Mouse (Mus musculus): Measurements from ENCODE around the gene Gm1043. TPM values are rescaled to one million over a fixed set of nuclear protein-coding genes. Genes with fewer than 3 reads are reported as not detected.
A peak's percentile ranks its signal among the peaks of the same experiment; 100 is the strongest.

Gm1043 gene
- polyA plus RNA-seq (2016; fragmentation: Nextera tagmentation; extraction: Ambion mirVana): not detected in 2 replicates

DNA sequence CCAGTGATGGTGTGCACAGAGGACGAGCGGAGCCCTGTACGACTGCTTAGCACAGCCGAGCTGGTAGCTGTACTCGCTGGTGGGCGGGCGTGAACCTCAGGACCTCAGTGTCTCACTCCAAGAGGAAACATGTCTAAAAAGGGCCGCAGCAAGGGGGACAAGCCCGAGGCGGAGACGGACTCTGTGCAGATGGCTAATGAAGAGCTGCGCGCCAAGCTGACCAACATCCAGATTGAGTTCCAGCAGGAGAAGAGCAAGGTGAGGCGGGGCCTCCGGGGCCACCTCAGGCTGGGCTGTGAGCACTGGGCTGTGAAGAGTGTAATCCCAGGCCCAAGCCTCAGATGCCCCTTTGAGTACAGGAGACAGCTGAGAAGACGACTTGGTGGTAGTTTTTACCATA lies at the start of gene Gm1043:
Gm1043 (plus strand) TSS at position 130 of the 400 bp plus-strand sequence.
- no peaks in the 10 kb centered on the region for H3K9me3 ChIP-seq (replicated peaks)
- no peaks in the 10 kb centered on the region for H3K36me3 ChIP-seq
- no peak for ATAC-seq
- H3K27me3 ChIP-seq (replicated peaks): peaks cover 15% of the 10 kb centered on the region
- H3K4me2 ChIP-seq: no peak within 1 kb of the TSS
- H3K27ac ChIP-seq: no peak within 1 kb of the TSS
- H3K4me1 ChIP-seq: no peaks in the 10 kb centered on the region
- 73% methylated on average over 16 of the region's 16 CpGs for whole genome bisulfite sequencing (ENCODE audit: insufficient replicate concordance)
- H3K9ac ChIP-seq: no peak within 1 kb of the TSS
- H3K4me3 ChIP-seq: no peak within 1 kb of the TSS

DNA sequence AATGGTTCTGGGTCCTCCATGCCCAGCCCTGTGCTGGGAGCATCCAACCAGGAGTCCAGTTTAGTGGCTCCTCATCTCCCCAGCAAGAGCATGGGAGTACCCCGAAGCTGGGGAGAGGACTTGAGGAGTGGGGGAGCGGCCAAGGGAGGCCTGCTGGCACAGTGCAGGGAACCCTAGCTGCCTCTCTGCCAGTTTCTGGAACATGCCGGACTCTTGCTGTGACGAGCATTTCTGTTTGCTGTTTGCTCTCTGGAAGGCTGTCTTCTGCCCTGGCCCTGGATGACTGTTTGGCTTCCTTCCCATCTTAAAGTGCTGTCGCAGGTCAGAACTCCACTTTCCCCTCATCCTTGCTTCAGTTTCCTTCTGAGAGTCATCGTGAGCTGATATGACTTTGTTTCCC lies 49.3 kb upstream of the Gm1043 start:
- no peak overlapping the region for H3K9ac ChIP-seq
- no peaks in the 10 kb centered on the region for H3K36me3 ChIP-seq
- WGBS (ENCODE audit: insufficient replicate concordance): 76% methylated on average over 6 of the region's 6 CpGs
- H3K27ac ChIP-seq: no peak overlapping the region
- no peaks in the 10 kb centered on the region for H3K4me1 ChIP-seq
- no peak for ATAC-seq
- H3K27me3 ChIP-seq (replicated peaks): peaks cover 19% of the 10 kb centered on the region
- no peak overlapping the region for H3K4me2 ChIP-seq
- H3K9me3 ChIP-seq (replicated peaks): no peaks in the 10 kb centered on the region
- H3K4me3 ChIP-seq: no peak overlapping the region

DNA sequence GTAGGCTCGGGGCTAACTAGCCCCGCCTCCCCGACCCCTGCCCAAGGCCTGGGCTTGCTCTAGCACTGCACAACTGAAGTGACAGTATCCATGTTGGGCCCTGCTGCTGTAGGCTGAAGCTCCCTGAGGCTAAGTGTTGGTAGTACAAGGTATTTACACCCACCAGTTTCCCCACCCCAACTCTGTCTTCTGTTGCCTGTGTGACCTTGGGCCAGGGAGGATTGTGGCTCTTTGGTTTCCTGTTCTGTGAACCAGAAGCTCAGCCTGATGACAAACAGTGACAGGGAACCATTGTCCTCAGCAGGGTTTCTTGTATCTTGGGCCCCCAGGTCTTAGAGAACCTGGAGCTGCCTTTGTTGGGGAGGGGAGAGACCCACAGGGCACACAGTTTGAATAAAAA lies 48.3 kb upstream of the Gm1043 start:
- H3K36me3 ChIP-seq: no peaks in the 10 kb centered on the region
- no peaks in the 10 kb centered on the region for H3K9me3 ChIP-seq (replicated peaks)
- no peak for ATAC-seq
- H3K9ac ChIP-seq: no peak overlapping the region
- 58% methylated on average over 3 of the region's 3 CpGs for WGBS (ENCODE audit: insufficient replicate concordance)
- no peak overlapping the region for H3K4me3 ChIP-seq
- no peak overlapping the region for H3K4me2 ChIP-seq
- H3K27ac ChIP-seq: no peak overlapping the region
- no peaks in the 10 kb centered on the region for H3K4me1 ChIP-seq
- H3K27me3 ChIP-seq (replicated peaks): peaks cover 12% of the 10 kb centered on the region

DNA sequence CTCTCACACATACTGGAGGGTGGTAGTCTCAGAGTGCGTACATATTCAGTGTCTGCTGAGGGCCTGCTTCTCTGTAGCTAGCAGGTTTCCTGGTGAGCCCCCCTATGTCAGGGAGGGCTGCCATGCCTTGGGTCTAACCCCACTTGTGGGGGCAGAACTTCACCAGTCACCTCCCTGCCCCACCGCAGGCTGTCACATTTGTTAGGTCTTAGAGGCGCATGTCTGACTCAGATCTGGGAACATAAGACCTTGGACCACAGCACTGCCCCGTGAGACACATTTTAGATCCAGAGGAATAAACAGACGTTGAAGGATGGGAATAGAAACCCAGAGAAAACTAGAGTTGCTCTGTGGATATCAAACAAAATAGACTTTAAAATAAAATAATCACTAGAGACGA lies 45.3 kb upstream of the Gm1043 start:
- H3K36me3 ChIP-seq: no peaks in the 10 kb centered on the region
- WGBS (ENCODE audit: insufficient replicate concordance): 69% methylated on average over 6 of the region's 6 CpGs
- no peak for ATAC-seq
- H3K27ac ChIP-seq: no peak overlapping the region
- no peak overlapping the region for H3K4me3 ChIP-seq
- H3K4me1 ChIP-seq: no peaks in the 10 kb centered on the region
- no peak overlapping the region for H3K4me2 ChIP-seq
- H3K9me3 ChIP-seq (replicated peaks): no peaks in the 10 kb centered on the region
- H3K27me3 ChIP-seq (replicated peaks): peaks cover 3% of the 10 kb centered on the region; the same call in 1 of the 2 replicates
- no peak overlapping the region for H3K9ac ChIP-seq

DNA sequence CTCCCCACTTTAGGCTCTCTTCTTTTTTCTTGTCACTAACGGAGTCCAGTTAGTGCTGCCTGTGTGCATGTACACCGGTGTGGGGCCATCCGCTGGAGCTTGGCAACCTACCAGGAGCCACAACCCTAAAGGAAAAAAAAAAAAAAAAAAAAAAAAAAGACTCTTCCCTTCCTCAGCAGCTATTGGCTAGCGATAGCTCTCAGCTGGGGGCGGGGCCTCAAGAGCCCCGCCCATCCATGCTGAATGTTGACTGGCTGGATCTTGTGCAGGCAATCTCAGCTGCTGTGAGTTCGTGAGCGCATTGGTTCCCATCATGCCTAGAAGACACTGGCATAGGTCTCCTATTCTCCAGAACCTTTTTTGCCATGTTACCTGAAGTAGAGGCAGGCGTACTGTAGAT lies 44.5 kb upstream of the Gm1043 start:
- H3K4me1 ChIP-seq: no peaks in the 10 kb centered on the region
- H3K4me2 ChIP-seq: 0 out of 2 replicates have a peak overlapping the region, but pooled peaks have one; percentile 6
- H3K27ac ChIP-seq: no peak overlapping the region
- H3K27me3 ChIP-seq (replicated peaks): peaks cover 3% of the 10 kb centered on the region; the same call in 1 of the 2 replicates
- H3K9ac ChIP-seq: no peak overlapping the region
- no peaks in the 10 kb centered on the region for H3K9me3 ChIP-seq (replicated peaks)
- H3K36me3 ChIP-seq: no peaks in the 10 kb centered on the region
- ATAC-seq: no peak
- 21% methylated on average over 9 of the region's 9 CpGs for WGBS (ENCODE audit: insufficient replicate concordance)
- H3K4me3 ChIP-seq: no peak overlapping the region

DNA sequence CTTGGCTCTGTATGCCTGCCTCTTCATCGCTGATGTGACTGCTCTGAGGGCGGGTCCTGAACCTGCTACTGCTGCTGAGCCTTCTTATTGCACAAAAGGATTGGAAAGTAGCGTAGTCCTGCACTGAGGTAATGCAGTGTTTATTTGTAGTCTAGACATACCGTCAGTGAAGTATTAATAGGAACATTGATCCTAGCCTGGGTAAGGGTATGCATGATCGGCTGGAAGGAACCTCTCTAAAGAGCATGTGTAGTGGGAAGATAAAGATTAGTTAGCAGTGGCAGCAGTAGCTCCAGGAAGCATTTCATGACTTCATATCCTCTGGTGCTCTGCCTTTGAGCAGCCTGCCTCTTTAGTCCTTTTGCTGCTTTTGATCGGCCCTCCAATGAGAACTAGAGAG lies 43.5 kb upstream of the Gm1043 start:
- H3K27me3 ChIP-seq (replicated peaks): peaks cover 3% of the 10 kb centered on the region; the same call in 1 of the 2 replicates
- WGBS (ENCODE audit: insufficient replicate concordance): 15% methylated on average over 6 of the region's 6 CpGs
- H3K9ac ChIP-seq: no peak overlapping the region
- H3K4me1 ChIP-seq: no peaks in the 10 kb centered on the region
- no peak for ATAC-seq
- no peak overlapping the region for H3K27ac ChIP-seq
- no peak overlapping the region for H3K4me3 ChIP-seq
- no peak overlapping the region for H3K4me2 ChIP-seq
- H3K36me3 ChIP-seq: no peaks in the 10 kb centered on the region
- no peaks in the 10 kb centered on the region for H3K9me3 ChIP-seq (replicated peaks)

DNA sequence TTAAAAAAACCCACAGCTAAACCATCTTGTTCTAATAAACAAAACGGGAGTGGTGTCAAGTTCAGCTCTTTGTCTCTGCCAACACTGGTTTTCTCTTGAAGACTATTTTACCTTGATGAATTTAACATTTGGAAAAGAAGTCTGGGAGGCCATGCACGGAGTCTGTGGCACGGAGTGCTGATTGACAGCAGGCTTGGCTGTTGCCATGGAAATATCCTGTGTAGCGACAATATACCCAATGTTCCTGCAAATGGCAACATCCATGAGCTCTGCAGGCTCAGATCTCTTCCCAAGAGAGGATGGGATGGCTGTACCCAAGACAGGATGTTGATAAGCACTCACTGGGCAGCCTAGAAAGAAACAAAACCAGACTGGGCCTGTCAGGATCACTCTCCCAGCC lies 42.2 kb upstream of the Gm1043 start:
- ATAC-seq: no peak
- Histone ChIP-seq H3K9ac (no peak overlapping the region), H3K9me3 (replicated peaks) (no peaks in the 10 kb centered on the region), H3K27ac (no peak overlapping the region), H3K4me1 (no peaks in the 10 kb centered on the region), H3K4me3 (no peak overlapping the region), H3K4me2 (no peak overlapping the region), H3K36me3 (no peaks in the 10 kb centered on the region), H3K27me3 (replicated peaks) (peaks cover 7% of the 10 kb centered on the region)
- WGBS (ENCODE audit: insufficient replicate concordance): 44% methylated on average over 4 of the region's 4 CpGs

DNA sequence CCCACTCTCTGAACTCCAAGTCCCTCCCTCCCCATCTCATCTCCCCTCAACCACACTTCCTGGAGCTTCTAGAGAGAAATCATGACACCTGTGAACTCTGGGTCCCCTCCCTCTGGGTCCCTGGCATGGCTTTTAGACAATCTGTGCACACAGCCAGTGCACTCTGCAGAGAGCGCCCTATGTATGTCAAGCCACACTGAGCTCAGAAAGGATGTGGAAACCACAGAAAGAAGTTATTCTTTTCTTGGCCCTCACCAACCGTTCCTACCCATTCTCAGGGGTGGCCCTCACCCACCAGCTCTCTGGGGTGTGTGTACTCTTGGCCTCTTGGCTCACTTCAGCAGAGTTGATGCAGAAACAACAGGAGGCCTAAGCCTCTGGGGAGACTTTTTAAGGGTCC lies 40.4 kb upstream of the Gm1043 start:
- no peak overlapping the region for H3K4me2 ChIP-seq
- no peaks in the 10 kb centered on the region for H3K36me3 ChIP-seq
- H3K9me3 ChIP-seq (replicated peaks): no peaks in the 10 kb centered on the region
- no peak overlapping the region for H3K9ac ChIP-seq
- H3K4me1 ChIP-seq: no peaks in the 10 kb centered on the region
- no peak for ATAC-seq
- no peak overlapping the region for H3K27ac ChIP-seq
- peaks cover 7% of the 10 kb centered on the region for H3K27me3 ChIP-seq (replicated peaks)
- 53% methylated on average over 2 of the region's 2 CpGs for WGBS (ENCODE audit: insufficient replicate concordance)
- no peak overlapping the region for H3K4me3 ChIP-seq

DNA sequence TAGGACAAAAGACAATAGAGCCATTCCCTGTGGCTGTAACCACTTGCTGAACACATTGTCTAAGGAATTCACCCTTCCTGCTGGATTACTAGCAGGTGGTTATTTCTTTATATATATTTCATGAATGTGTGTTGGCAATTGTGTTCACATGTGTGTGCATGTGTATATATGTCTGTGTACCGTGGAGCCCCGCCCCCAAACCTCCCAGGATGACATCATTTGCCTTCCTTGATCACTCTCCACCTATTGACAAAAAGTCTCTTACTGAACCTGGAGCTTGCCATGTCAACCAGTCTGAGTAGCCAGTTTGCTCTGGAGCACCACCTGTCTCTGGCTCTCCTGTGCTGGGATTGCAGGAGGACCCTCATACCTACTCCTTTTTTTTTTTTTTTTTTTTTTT lies 39.6 kb upstream of the Gm1043 start:
- H3K4me3 ChIP-seq: no peak overlapping the region
- no peak for ATAC-seq
- 78% methylated on average over 2 of the region's 2 CpGs for WGBS (ENCODE audit: insufficient replicate concordance)
- peaks cover 7% of the 10 kb centered on the region for H3K27me3 ChIP-seq (replicated peaks)
- H3K4me1 ChIP-seq: no peaks in the 10 kb centered on the region
- no peaks in the 10 kb centered on the region for H3K36me3 ChIP-seq
- H3K9ac ChIP-seq: no peak overlapping the region
- H3K27ac ChIP-seq: no peak overlapping the region
- H3K4me2 ChIP-seq: no peak overlapping the region
- H3K9me3 ChIP-seq (replicated peaks): no peaks in the 10 kb centered on the region

DNA sequence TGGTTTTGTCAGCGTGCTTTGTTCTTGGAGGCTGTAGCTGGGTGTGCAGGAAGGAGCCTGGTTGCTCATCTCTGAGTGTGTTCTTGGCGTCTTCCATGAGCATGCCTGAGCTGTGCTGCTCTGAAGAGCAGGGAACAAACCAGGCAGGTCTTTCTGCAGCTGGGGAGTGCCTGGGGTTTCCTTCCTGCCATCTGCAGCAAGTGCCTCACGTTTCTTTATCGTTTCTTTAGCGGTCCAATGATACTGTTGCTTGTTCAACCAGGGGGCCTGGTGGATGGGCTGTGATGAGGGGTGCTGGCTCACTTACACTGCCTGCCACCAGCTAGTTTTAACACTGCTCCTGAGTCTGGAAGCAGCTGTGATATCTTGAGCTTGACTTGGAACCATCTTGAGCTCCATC lies 38.4 kb upstream of the Gm1043 start:
- H3K9me3 ChIP-seq (replicated peaks): no peaks in the 10 kb centered on the region

DNA sequence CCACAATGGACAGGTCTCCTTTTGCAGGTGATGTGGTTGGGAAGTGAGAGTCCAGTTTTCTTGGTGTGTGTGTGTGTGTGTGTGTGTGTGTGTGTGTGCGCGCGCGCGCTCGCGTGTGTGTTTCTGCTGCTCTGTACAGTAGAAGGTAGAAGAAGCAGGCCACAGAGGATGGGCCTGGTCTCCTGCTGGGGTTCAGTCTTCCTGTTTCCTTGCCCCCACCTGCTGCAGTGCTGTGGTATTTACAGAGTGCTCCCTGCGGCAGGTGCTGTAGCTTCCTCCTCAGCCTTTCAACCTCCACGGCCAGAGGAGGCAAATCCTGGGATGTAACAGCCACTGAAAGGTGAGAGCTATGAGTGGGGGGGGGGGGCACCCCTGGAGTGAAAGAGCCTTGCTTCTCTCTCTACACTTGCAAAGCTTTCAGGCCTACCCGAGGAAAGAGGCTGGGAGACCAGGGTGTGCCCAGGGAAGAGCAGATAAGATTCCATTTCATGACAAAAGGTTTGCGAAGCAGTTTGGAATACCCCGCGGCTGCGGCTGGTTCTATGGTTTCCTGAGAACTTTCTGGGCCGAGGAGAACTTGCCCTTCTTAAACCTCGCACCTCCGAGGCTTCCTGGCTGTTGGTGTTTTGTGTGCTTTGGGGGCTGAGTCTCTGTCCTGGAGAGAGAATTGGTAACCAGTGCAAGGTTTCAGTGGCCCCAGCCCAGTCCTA lies 37.8 kb upstream of the Gm1043 start:
- WGBS (ENCODE audit: insufficient replicate concordance): 52% methylated on average over 17 of the region's 17 CpGs

More for the DNA sequence above, 38.4 kb upstream of the Gm1043 start:
- H3K36me3 ChIP-seq: no peaks in the 10 kb centered on the region
- H3K27me3 ChIP-seq (replicated peaks): peaks cover 4% of the 10 kb centered on the region
- H3K9ac ChIP-seq: no peak overlapping the region
- no peak overlapping the region for H3K4me2 ChIP-seq
- no peak overlapping the region for H3K27ac ChIP-seq
- H3K4me1 ChIP-seq: no peaks in the 10 kb centered on the region
- no peak for ATAC-seq
- no peak overlapping the region for H3K4me3 ChIP-seq
- 31% methylated on average over 5 of the region's 5 CpGs for WGBS (ENCODE audit: insufficient replicate concordance)

DNA sequence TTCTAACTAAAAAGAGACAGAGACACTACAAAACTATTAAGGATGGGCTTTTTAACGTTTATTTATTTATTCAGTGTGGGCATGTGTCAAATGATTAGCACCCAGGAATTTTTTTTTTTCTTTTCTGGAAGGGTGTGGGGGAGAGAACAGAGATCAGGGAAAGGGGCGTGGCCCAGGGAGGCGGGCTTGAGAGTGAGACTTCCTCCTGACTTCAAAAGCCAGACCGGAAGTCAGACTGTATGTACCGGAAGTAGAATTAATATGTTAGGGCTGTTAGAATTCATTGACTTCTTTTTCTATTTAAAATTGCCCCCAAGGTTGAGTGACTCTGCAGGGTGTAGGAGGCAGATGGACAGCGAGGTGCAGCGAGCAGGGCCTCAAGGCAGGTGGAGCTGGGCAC lies 37.2 kb upstream of the Gm1043 start:
- ATAC-seq: no peak

More for the DNA sequence above, 37.8 kb upstream of the Gm1043 start:
- Histone ChIP-seq H3K4me3 (no peak overlapping the region), H3K9me3 (replicated peaks) (no peaks in the 10 kb centered on the region), H3K36me3 (no peaks in the 10 kb centered on the region), H3K27me3 (replicated peaks) (peaks cover 4% of the 10 kb centered on the region), H3K9ac (no peak overlapping the region), H3K4me2 (no peak overlapping the region), H3K27ac (no peak overlapping the region), H3K4me1 (no peaks in the 10 kb centered on the region)
- no peak for ATAC-seq

DNA sequence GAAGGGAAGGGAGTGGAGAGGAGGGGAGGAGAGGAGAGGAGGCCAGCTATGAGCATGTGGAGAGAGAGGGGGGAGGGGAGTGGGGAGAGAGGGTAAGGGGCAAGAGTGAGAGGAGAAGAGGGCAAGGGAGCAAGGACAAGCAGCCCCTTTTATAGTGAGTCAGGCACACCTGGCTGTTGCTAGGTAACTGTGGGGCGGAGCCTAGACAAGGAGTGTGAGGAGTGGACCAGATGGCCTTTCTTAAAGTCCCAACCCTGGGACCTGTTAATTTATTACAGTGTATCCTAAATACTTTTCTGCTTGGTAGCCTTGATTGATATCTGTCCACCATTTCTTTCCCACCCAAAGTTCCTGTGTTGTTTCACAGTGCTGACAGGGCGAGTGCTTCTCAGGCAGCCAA lies 36.1 kb upstream of the Gm1043 start:
- Histone ChIP-seq H3K36me3 (no peaks in the 10 kb centered on the region), H3K4me2 (no peak overlapping the region), H3K9ac (no peak overlapping the region), H3K9me3 (replicated peaks) (no peaks in the 10 kb centered on the region), H3K27me3 (replicated peaks) (peaks cover 4% of the 10 kb centered on the region; the same call in 1 of the 2 replicates), H3K27ac (no peak overlapping the region), H3K4me1 (no peaks in the 10 kb centered on the region), H3K4me3 (no peak overlapping the region)
- no peak for ATAC-seq
- 72% methylated on average over 2 of the region's 2 CpGs for WGBS (ENCODE audit: insufficient replicate concordance)

More for the DNA sequence above, 37.2 kb upstream of the Gm1043 start:
- H3K36me3 ChIP-seq: no peaks in the 10 kb centered on the region
- H3K27ac ChIP-seq: no peak overlapping the region
- WGBS (ENCODE audit: insufficient replicate concordance): 50% methylated on average over 7 of the region's 7 CpGs
- no peak overlapping the region for H3K4me2 ChIP-seq
- no peaks in the 10 kb centered on the region for H3K4me1 ChIP-seq
- peaks cover 4% of the 10 kb centered on the region; the same call in 1 of the 2 replicates for H3K27me3 ChIP-seq (replicated peaks)
- no peaks in the 10 kb centered on the region for H3K9me3 ChIP-seq (replicated peaks)
- no peak overlapping the region for H3K4me3 ChIP-seq
- H3K9ac ChIP-seq: no peak overlapping the region

All from liver, embryonic 12.5 days (tissue).